Mouse (Mus musculus) forebrain, embryonic 13.5 days (tissue): ENCODE measurements at regions not wholly inside any gene's neighbourhood (a gene's known extent, or its start where the extent isn't known, plus 50 kb on each side); places are given as distances from the start of the nearest gene placed in this dataset.
A peak's percentile ranks its signal among the peaks of the same experiment; 100 is the strongest.

Experiments used
- ATAC-seq: fragments of 200-750 bp; cut with Nextera tagmentation; 2 replicates; pipeline ENCODE4 v1.8.0; 2017
- H3K27ac ChIP-seq: fragments of 300-500 bp; sonication (generic); 2 replicates; pipeline ENCODE4 v1.5.1; 2015; ENCODE audit warnings: inconsistent platforms, mild to moderate bottlenecking, moderate library complexity
- H3K27me3 ChIP-seq: fragments of 300-500 bp; sonication (generic); 2 replicates; pipeline ENCODE4 v1.6.1; 2015; ENCODE audit warnings: mild to moderate bottlenecking, inconsistent platforms
- H3K36me3 ChIP-seq: fragments of 300-500 bp; sonication (generic); 2 replicates; pipeline ENCODE4 v1.6.1; 2015; ENCODE audit warnings: mild to moderate bottlenecking, inconsistent platforms; ENCODE audit not compliant: poor library complexity, severe bottlenecking
- H3K4me1 ChIP-seq: fragments of 300-500 bp; sonication (generic); 2 replicates; pipeline ENCODE4 v1.6.1; 2015; ENCODE audit warnings: inconsistent platforms
- H3K4me2 ChIP-seq: fragments of 300-500 bp; sonication (generic); 2 replicates; pipeline ENCODE4 v1.6.1; 2015; ENCODE audit warnings: inconsistent platforms, mild to moderate bottlenecking, moderate library complexity
- H3K4me3 ChIP-seq: fragments of 300-500 bp; sonication (generic); 2 replicates; pipeline ENCODE4 v1.5.1; 2015; ENCODE audit warnings: mild to moderate bottlenecking, inconsistent platforms
- H3K9ac ChIP-seq: fragments of 300-500 bp; sonication (generic); 2 replicates; pipeline ENCODE4 v1.6.1; 2015; ENCODE audit warnings: mild to moderate bottlenecking, inconsistent platforms
- H3K9me3 ChIP-seq: fragments of 300-500 bp; sonication (generic); replicated peaks from 2 replicates; pipeline ENCODE4 v1.6.1; 2016; ENCODE audit warnings: inconsistent platforms
- WGBS: fragments of 180-500 bp; shearing (Covaris S2); methylation state at CpG from one replicate; pipeline ENCODE4 v1.1.7; 2015; 5-methylcytosine and 5-hydroxymethylcytosine counted together

DNA sequence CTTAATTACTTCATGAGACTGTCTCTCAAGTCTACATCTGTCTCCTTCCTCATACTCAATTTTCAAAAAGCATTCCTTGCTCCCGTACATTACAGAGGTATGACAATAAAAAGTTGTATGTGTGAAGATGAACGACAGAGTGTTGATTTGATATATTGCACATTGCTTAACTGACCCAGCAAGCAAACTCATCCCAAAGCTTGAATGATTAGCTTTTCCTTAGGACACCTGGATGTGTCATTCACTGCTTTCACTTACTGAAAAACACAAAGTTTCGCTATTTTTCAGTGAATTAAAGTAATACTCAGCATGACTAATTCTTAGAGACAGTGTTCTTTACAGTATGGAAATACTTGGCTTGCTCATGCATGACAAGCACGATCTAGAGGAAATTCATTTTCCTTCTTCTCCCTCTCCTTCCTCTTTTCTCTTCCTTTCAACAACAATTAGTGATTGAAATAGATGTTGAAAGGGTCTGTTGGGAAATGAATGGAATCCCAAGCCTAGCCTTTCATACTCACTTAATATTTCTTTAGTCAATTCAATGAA, 159.5 kb upstream of the Prkcq start:
- Histone ChIP-seq H3K4me2 (no peak overlapping the region), H3K4me1 (peaks cover 3% of the 10 kb centered on the region; the same call in 1 of the 2 replicates), H3K9me3 (no peaks in the 10 kb centered on the region), H3K36me3 (no peaks in the 10 kb centered on the region), H3K4me3 (no peak overlapping the region), H3K9ac (no peak overlapping the region), H3K27me3 (no peaks in the 10 kb centered on the region), H3K27ac (no peak overlapping the region)
- no peak for ATAC-seq
- 85% methylated on average over 4 of the region's 4 CpGs for WGBS

DNA sequence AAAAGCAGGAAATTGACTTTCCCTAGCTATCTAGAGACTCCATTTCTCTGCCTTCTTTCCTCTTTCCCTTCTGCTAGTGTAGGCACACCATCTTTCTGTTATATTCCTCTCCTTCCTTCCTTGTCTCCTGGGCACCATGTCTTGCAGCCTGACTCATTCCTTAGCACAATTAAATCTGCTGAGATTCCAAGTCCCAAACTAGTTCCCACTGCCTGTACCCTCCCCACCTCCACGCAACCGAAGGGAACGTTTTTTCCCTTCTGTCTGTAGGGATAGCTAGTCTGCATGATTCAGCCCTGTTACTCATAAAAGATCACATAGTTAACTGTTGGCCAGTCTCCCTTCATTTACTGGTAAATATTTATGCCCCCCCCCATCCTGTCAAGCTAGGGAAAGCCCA, 158.8 kb upstream of the Prkcq start:
- Histone ChIP-seq H3K27ac (no peak overlapping the region), H3K36me3 (no peaks in the 10 kb centered on the region), H3K4me3 (no peak overlapping the region), H3K9ac (no peak overlapping the region), H3K9me3 (no peaks in the 10 kb centered on the region), H3K4me1 (peaks cover 3% of the 10 kb centered on the region; the same call in 1 of the 2 replicates), H3K27me3 (no peaks in the 10 kb centered on the region), H3K4me2 (no peak overlapping the region)
- 92% methylated on average over 3 of the region's 3 CpGs for WGBS
- no peak for ATAC-seq

DNA sequence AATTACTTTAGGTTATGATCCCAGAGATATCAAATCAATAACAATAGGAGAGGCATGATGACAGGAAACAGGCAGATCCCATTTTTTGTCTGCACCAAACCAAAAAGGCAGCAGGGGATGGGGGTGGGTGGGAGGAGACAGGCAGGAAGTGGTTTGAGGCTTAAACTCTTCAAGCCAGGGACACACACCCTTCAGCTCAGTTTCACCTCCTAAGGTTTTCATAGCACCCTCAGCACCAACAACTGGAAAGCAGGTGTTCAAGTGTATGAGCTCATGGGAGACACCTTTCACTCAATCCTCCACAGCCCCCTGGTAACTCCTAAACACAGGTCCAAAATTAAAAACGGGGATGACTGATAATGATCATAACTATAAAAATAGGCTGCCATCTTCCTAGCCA, 155.5 kb upstream of the Prkcq start:
- H3K4me3 ChIP-seq, result no peak overlapping the region
- ATAC-seq, result no peak
- H3K4me2 ChIP-seq, result no peak overlapping the region
- H3K27me3 ChIP-seq, result no peaks in the 10 kb centered on the region
- 84% methylated on average over 1 of the region's 1 CpGs for WGBS
- H3K36me3 ChIP-seq, result no peaks in the 10 kb centered on the region
- no peak overlapping the region for H3K9ac ChIP-seq
- H3K9me3 ChIP-seq, result no peaks in the 10 kb centered on the region
- no peak overlapping the region for H3K27ac ChIP-seq
- H3K4me1 ChIP-seq, result no peaks in the 10 kb centered on the region

DNA sequence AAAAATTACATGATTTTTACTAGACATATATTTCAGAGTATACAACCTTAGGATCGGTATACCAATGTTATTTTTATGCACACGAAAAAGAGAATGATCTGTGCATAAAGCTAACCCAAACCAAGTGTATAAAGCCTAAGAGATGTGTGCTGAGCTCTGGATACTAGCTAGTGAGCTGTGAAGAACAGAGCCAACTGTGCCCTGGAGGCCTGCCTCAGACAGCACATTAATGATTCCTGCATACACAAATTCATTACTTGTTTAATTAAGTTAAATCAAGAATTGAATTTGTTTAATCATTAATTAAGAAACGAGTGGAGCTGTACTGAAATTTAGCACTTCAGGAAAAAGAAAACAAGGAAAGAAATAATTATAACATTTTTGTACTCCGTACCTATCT, 139.0 kb upstream of the Prkcq start:
- no peak overlapping the region for H3K4me3 ChIP-seq
- H3K9me3 ChIP-seq, result no peaks in the 10 kb centered on the region
- no peaks in the 10 kb centered on the region for H3K36me3 ChIP-seq
- no peak for ATAC-seq
- H3K4me1 ChIP-seq, result peaks cover 8% of the 10 kb centered on the region
- H3K4me2 ChIP-seq, result no peak overlapping the region
- no peaks in the 10 kb centered on the region for H3K27me3 ChIP-seq
- 81% methylated on average over 4 of the region's 4 CpGs for WGBS
- H3K27ac ChIP-seq, result no peak overlapping the region
- no peak overlapping the region for H3K9ac ChIP-seq

DNA sequence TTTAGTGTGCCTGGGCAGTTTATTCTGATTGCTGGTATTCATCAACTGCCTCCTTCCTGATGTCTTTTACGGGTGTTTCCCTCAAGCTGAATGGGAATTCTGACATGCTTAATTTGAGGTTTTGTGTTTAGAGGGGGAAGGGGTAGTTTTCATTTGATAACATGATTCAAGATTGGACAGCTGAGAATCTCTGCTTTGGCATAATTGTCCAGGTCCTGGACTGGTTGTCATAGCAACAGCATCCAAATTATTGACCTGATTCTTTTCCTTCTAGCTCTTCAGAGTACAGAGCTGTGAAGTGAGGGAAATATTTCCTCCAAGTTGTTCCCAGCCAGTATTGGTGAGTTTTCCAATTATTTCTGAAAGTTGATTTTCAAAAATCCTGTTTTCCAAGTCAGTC, 137.7 kb upstream of the Prkcq start:
- Histone ChIP-seq H3K9me3 (no peaks in the 10 kb centered on the region), H3K27me3 (no peaks in the 10 kb centered on the region), H3K9ac (no peak overlapping the region), H3K4me2 (no peak overlapping the region), H3K36me3 (no peaks in the 10 kb centered on the region), H3K4me1 (peaks cover 8% of the 10 kb centered on the region), H3K4me3 (no peak overlapping the region), H3K27ac (no peak overlapping the region)
- WGBS, result 8% methylated on average over 1 of the region's 1 CpGs
- peak; percentile 84 for ATAC-seq

DNA sequence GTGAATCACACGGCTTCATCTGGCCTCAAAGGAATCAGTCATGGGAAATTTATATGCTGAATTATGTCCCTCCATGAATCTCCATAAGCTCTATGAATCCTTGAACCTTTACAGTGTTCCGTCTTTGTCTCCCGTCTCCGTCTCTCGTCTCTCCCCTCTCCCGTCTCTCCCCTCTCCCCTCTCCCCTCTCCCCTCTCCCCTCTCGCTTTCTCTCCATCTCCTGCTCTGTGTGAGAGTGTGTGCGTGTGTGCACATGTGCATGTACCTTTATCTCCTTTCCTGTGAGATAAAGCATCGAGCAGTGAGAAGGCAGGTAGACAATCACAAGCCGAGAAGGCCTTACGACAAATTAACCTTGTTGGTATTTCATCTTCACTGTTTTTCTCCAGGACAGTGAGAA, 134.6 kb upstream of the Prkcq start:
- Histone ChIP-seq H3K36me3 (no peaks in the 10 kb centered on the region), H3K4me2 (no peak overlapping the region), H3K27me3 (no peaks in the 10 kb centered on the region), H3K9me3 (no peaks in the 10 kb centered on the region), H3K4me1 (peaks cover 8% of the 10 kb centered on the region), H3K9ac (no peak overlapping the region), H3K4me3 (no peak overlapping the region), H3K27ac (no peak overlapping the region)
- ATAC-seq, result no peak
- 67% methylated on average over 11 of the region's 11 CpGs for WGBS

DNA sequence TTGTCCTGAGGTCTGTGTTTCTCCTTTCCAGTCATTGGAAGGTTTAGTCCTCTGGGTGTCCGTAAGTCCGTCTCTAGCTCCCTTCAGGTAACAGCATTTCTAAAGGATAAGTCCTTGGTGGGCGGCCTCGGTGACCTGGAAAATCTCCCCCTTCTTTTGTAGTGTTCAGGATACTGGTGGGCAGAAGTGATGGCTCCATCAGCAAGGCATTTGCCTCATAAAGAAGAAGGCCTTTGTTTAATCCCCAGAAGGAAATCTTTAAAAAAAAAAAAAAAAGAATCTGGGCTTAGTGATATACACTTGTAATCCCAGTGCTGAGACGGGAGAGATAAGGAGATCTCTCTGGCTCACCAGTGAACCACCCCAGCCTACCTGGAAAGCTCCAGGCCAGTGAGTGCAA, 133.5 kb upstream of the Prkcq start:
- 83% methylated on average over 5 of the region's 5 CpGs for WGBS
- no peak for ATAC-seq
- H3K4me1 ChIP-seq, result peaks cover 8% of the 10 kb centered on the region

DNA sequence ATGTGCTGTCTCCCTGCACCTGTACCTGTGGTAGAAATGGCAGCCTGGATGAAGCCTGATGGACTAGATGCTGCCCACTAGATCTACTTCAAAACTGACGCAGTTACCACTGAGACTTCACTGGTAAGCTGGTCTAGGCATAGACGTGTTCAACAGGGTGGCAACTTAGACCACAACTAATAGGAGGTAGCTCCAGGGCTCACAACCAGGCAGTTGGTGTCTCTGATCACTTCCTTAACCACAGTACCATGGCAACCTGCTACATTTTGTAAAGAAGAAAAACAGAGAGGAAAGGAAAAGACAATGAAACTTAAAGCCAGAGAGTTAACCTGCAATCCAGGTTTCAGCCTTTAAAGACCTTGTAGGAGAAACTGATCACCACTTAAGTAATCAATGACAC, 131.9 kb upstream of the Prkcq start:
- ATAC-seq, result no peak
- H3K9me3 ChIP-seq, result peaks cover 5% of the 10 kb centered on the region; the same call in 1 of the 2 replicates
- H3K4me2 ChIP-seq, result no peak overlapping the region
- no peak overlapping the region for H3K9ac ChIP-seq
- H3K4me1 ChIP-seq, result no peaks in the 10 kb centered on the region
- WGBS, result 87% methylated on average over 2 of the region's 2 CpGs
- no peaks in the 10 kb centered on the region for H3K27me3 ChIP-seq
- H3K36me3 ChIP-seq, result no peaks in the 10 kb centered on the region
- H3K27ac ChIP-seq, result no peak overlapping the region
- no peak overlapping the region for H3K4me3 ChIP-seq

More for the DNA sequence above, 133.5 kb upstream of the Prkcq start:
- Histone ChIP-seq H3K36me3 (no peaks in the 10 kb centered on the region), H3K27me3 (no peaks in the 10 kb centered on the region), H3K27ac (no peak overlapping the region), H3K4me2 (no peak overlapping the region), H3K9ac (no peak overlapping the region), H3K9me3 (no peaks in the 10 kb centered on the region), H3K4me3 (no peak overlapping the region)

DNA sequence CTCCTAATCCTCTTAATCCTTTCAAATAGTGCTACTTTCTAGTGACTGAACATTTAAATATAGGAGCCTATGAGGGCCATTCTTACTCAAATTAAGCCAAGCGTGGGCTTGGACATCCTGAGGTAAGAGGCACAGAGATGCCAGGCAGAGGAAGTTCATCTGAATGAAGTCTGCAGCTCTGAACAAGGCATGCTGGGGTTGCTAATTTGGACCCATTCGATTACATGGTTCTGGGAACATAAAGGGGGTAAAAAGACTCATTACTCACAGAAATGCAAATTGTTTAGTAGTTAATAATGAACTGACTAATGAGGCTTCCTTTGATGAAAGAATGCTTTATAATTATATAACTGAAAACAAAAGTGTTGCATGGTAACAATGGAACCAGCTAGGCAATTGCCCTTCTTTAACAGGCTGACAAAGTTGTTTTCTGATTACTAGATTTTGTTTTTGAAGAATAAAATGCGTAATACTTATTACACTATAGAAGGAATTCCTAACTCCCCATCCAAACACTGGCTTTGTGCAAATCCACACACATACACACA, 127.1 kb upstream of the Prkcq start:
- Histone ChIP-seq H3K27me3 (no peaks in the 10 kb centered on the region), H3K4me3 (no peak overlapping the region), H3K4me2 (no peak overlapping the region), H3K4me1 (no peaks in the 10 kb centered on the region), H3K9me3 (peaks cover 5% of the 10 kb centered on the region; the same call in 1 of the 2 replicates), H3K9ac (no peak overlapping the region), H3K27ac (no peak overlapping the region), H3K36me3 (no peaks in the 10 kb centered on the region)
- ATAC-seq, result peak; percentile 92
- WGBS, result 30% methylated on average over 3 of the region's 3 CpGs

DNA sequence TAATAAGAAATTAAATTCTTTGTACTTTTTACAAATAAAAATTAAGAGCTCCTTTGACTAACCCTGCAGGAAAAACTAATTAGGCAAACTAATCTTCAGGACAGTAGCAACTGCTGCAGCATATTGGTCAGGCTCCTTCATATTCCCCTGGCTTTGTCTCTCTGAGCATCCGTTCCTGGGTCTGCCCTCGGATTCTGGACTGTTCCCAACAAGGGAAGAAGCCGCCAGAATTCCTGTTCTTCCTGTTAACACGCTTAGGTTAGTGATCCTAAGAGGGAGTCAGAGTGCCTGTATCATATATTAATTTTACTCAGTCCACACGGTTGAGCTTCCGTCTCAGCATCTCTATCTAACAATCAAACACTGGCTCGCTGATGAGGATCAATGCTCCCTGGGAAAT, 120.3 kb upstream of the Prkcq start:
- no peak for ATAC-seq
- Histone ChIP-seq H3K4me2 (no peak overlapping the region), H3K36me3 (no peaks in the 10 kb centered on the region), H3K9me3 (no peaks in the 10 kb centered on the region), H3K9ac (no peak overlapping the region), H3K27me3 (no peaks in the 10 kb centered on the region), H3K4me3 (no peak overlapping the region), H3K4me1 (no peaks in the 10 kb centered on the region), H3K27ac (no peak overlapping the region)
- WGBS, result 92% methylated on average over 7 of the region's 7 CpGs

DNA sequence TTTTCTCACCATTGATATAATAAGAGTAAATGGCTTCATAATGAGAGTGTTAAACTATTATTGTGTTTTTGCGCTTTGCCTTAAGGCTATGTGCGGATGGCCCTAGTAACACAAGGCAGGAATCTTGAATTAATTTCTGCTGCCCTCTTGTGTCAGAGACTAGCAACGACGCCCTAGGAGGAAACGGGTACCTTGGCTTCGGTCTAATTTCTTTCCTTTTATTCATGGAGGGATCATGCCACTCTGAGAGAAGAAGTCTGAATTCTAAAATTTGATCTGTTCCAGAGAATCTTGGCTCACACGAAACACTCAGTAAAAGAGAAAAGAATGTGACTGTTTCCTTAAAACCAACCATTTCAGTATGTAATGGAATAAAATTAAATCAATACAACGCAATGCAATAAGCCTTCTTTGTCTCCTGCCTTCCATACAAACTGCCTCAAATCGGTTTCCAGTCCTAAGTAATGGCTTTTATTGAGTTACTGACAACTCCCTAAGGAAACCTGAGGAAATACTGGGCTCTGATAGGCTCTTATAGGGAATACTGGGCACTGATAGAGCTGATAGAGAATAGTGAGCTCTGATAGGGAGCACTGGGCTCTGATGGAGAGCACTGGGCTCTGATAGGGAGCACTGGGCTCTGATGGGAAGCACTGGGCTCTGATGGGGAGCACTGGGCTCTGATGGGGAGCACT, 112.0 kb upstream of the Prkcq start:
- Histone ChIP-seq H3K36me3 (no peaks in the 10 kb centered on the region), H3K4me1 (no peaks in the 10 kb centered on the region), H3K4me2 (no peak overlapping the region), H3K4me3 (no peak overlapping the region), H3K9me3 (no peaks in the 10 kb centered on the region), H3K9ac (no peak overlapping the region), H3K27ac (no peak overlapping the region), H3K27me3 (no peaks in the 10 kb centered on the region)
- 19% methylated on average over 9 of the region's 9 CpGs for WGBS
- ATAC-seq, result peak; percentile 95

DNA sequence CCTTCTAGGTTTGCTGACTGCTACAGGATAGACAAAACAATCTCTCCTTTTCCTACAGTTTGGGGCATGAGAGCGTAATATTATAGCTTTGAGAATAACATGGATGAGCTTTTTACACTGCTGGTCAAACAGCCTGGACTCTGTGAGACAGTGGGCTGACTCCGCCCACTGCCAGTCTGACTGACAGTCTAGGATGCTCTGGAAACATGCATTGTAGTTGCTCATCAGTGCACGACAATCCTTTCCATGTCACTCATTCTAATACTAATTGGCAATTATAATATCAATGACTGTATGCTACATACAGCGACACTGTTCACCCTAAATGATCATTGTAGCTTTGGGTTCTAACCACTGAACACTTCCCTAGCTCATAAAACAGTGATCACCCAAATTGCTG, 104.5 kb upstream of the Prkcq start:
- H3K36me3 ChIP-seq, result no peaks in the 10 kb centered on the region
- ATAC-seq, result peak; percentile 48; the same call in 1 of the 2 replicates
- no peak overlapping the region for H3K9ac ChIP-seq
- H3K4me3 ChIP-seq, result no peak overlapping the region
- peaks cover 6% of the 10 kb centered on the region; the same call in 1 of the 2 replicates for H3K4me1 ChIP-seq
- 47% methylated on average over 4 of the region's 4 CpGs for WGBS
- no peaks in the 10 kb centered on the region for H3K27me3 ChIP-seq
- no peak overlapping the region for H3K4me2 ChIP-seq
- H3K9me3 ChIP-seq, result no peaks in the 10 kb centered on the region
- no peak overlapping the region for H3K27ac ChIP-seq

DNA sequence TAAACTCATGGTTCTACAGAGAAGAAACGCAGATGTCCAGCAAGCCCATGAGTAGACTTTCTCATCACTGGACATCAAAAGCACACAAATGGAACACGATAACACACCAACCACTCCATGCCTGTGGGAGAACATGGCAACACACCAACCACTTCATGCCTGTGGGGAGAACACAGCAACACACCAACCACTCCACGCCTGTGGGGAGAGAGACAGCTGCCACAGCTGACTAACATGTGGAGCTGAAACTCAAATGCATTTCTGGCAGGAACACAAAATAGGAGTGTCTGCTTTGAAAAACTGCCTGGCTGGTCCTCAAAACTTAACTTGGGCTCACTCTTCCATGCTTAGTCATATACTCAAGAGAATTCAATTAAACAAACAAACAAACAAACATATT, 88.4 kb upstream of the Prkcq start:
- H3K27me3 ChIP-seq, result no peaks in the 10 kb centered on the region
- no peak overlapping the region for H3K4me2 ChIP-seq
- H3K9me3 ChIP-seq, result no peaks in the 10 kb centered on the region
- 85% methylated on average over 3 of the region's 3 CpGs for WGBS
- no peak overlapping the region for H3K9ac ChIP-seq
- no peak overlapping the region for H3K4me3 ChIP-seq
- H3K4me1 ChIP-seq, result no peaks in the 10 kb centered on the region
- no peak for ATAC-seq
- no peak overlapping the region for H3K27ac ChIP-seq
- H3K36me3 ChIP-seq, result no peaks in the 10 kb centered on the region
